Mouse (Mus musculus): Measurements from ENCODE around the gene Nup85. TPM values are rescaled to one million over a fixed set of nuclear protein-coding genes. Genes with fewer than 3 reads are reported as not detected.

Nup85 gene
- total and polyA plus RNA-seq, 3 experiments: 362 to 370 TPM; not detected in 1

- peaks cover 0 to 11% of the 10 kb centered on the region in 2 experiments; a peak in 3 of 4 replicates for H3K36me3 ChIP-seq (ENCODE audit: control insufficient read depth in 1 of 2, insufficient read depth in 2 of 2, low read length in 2 of 2)
- H3K9ac ChIP-seq (ENCODE audit: control insufficient read depth, low read depth, low read length, poor library complexity, severe bottlenecking): no peak overlapping the region
- TF ChIP-seq MYC (IDR thresholded peaks at IDR 0.05; ENCODE audit: low read depth, low read length) (no peak), RAD21 (IDR thresholded peaks at IDR 0.05; ENCODE audit: low read depth, low read length) (no peak), CTCF (IDR thresholded peaks at IDR 0.05 in 2 of 3, conservative IDR thresholded peaks at IDR 0.05 in 1 of 3; ENCODE audit: control insufficient read depth in 1 of 3, insufficient read depth in 1 of 3, low read depth in 2 of 3, low read length in 3 of 3, poor library complexity in 1 of 3, severe bottlenecking in 1 of 3) (no peak), EP300 (IDR thresholded peaks at IDR 0.05; ENCODE audit: low read depth in 1 of 2, low read length in 2 of 2) (no peak), ZMIZ1 (IDR thresholded peaks at IDR 0.05; ENCODE audit: low read depth, low read length) (no peak), GABPA (IDR thresholded peaks at IDR 0.05; ENCODE audit: low read depth, low read length) (no peak), GATA1 (IDR thresholded peaks at IDR 0.05; ENCODE audit: low read depth, low read length) (no peak), ZNF384 (IDR thresholded peaks at IDR 0.05; ENCODE audit: low read depth, low read length) (no peak), USF2 (IDR thresholded peaks at IDR 0.05; ENCODE audit: borderline replicate concordance in 1 of 2, insufficient read depth in 1 of 2, low read depth in 1 of 2, low read length in 2 of 2) (no peak), ZKSCAN1 (IDR thresholded peaks at IDR 0.05; ENCODE audit: low read depth, low read length) (no peak), MAX (IDR thresholded peaks at IDR 0.05; ENCODE audit: low read length) (no peak), CHD2 (IDR thresholded peaks at IDR 0.05; ENCODE audit: low read length) (no peak), NELFE (IDR thresholded peaks at IDR 0.05; ENCODE audit: low read depth, low read length) (no peak), MEF2A (IDR thresholded peaks at IDR 0.05; ENCODE audit: extremely low read depth, insufficient replicate concordance, low read depth, low read length, poor library complexity, severe bottlenecking) (no peak), MAFK (IDR thresholded peaks at IDR 0.05; ENCODE audit: borderline replicate concordance, low read depth, low read length) (no peak)
- H3K4me1 ChIP-seq (ENCODE audit: control insufficient read depth in 1 of 2, insufficient read depth in 2 of 2, low read length in 2 of 2): peaks cover 3 to 13% of the 10 kb centered on the region in 2 experiments; a peak in 3 of 4 replicates
- H3K4me3 ChIP-seq (ENCODE audit: control insufficient read depth in 1 of 2, insufficient read depth in 1 of 2, low read depth in 2 of 2, low read length in 2 of 2): no peak overlapping the region
- H3K27me3 ChIP-seq (ENCODE audit: control insufficient read depth in 1 of 2, insufficient read depth in 2 of 2, low read length in 2 of 2): no peaks in the 10 kb centered on the region
- H3K9me3 ChIP-seq (replicated peaks; ENCODE audit: insufficient read depth, low read length): no peaks in the 10 kb centered on the region
- H3K79me2 ChIP-seq (ENCODE audit: control insufficient read depth, insufficient read depth, low read length, poor library complexity): peaks cover 5% of the 10 kb centered on the region; the same call in 1 of the 2 replicates
- no peak overlapping the region for H3K27ac ChIP-seq (ENCODE audit: control insufficient read depth, low read depth, low read length)
- no peak for DNase-seq (ENCODE audit: low read depth, low spot score)
Measured at GRCm38 (mm10) chr11:115614346-115615107, 50.3 kb downstream of the Nup85 start.

- Histone ChIP-seq H3K36me3 (ENCODE audit: control insufficient read depth in 1 of 2, insufficient read depth in 2 of 2, low read length in 2 of 2) (peaks cover 0 to 7% of the 10 kb centered on the region in 2 experiments; a peak in 3 of 4 replicates), H3K9me3 (replicated peaks; ENCODE audit: insufficient read depth, low read length) (no peaks in the 10 kb centered on the region), H3K4me3 (ENCODE audit: control insufficient read depth in 1 of 2, insufficient read depth in 1 of 2, low read depth in 2 of 2, low read length in 2 of 2) (no peak overlapping the region), H3K27ac (ENCODE audit: control insufficient read depth, low read depth, low read length) (no peak overlapping the region), H3K9ac (ENCODE audit: control insufficient read depth, low read depth, low read length, poor library complexity, severe bottlenecking) (no peak overlapping the region), H3K79me2 (ENCODE audit: control insufficient read depth, insufficient read depth, low read length, poor library complexity) (peaks cover 5% of the 10 kb centered on the region; the same call in 1 of the 2 replicates), H3K27me3 (ENCODE audit: control insufficient read depth in 1 of 2, insufficient read depth in 2 of 2, low read length in 2 of 2) (no peaks in the 10 kb centered on the region), H3K4me1 (ENCODE audit: control insufficient read depth in 1 of 2, insufficient read depth in 2 of 2, low read length in 2 of 2) (peaks cover 3 to 13% of the 10 kb centered on the region in 2 experiments; a peak in 3 of 4 replicates)
- no peak for DNase-seq (ENCODE audit: low read depth, low spot score)
- no peak for TF ChIP-seq E2F4 (IDR thresholded peaks at IDR 0.05; ENCODE audit: borderline replicate concordance, low read depth, low read length)
- TF ChIP-seq ZNF384 (IDR thresholded peaks at IDR 0.05; ENCODE audit: low read depth, low read length): no peak
- no peak for TF ChIP-seq MAZ (IDR thresholded peaks at IDR 0.05; ENCODE audit: low read depth, low read length)
- no peak for TF ChIP-seq TAL1 (IDR thresholded peaks at IDR 0.05; ENCODE audit: low read length)
- TF ChIP-seq SMC3 (IDR thresholded peaks at IDR 0.05; ENCODE audit: low read depth, low read length): no peak
- no peak for TF ChIP-seq CHD1 (IDR thresholded peaks at IDR 0.05; ENCODE audit: low read depth, low read length)
- no peak for TF ChIP-seq CTCF (IDR thresholded peaks at IDR 0.05 in 2 of 3, conservative IDR thresholded peaks at IDR 0.05 in 1 of 3; ENCODE audit: control insufficient read depth in 1 of 3, insufficient read depth in 1 of 3, low read depth in 2 of 3, low read length in 3 of 3, poor library complexity in 1 of 3, severe bottlenecking in 1 of 3)
- TF ChIP-seq MYC (IDR thresholded peaks at IDR 0.05; ENCODE audit: low read depth, low read length): no peak
- no peak for TF ChIP-seq RCOR1 (IDR thresholded peaks at IDR 0.05; ENCODE audit: low read depth, low read length)
- TF ChIP-seq TBP (IDR thresholded peaks at IDR 0.05; ENCODE audit: low read depth, low read length): no peak
- no peak for TF ChIP-seq ZC3H11A (IDR thresholded peaks at IDR 0.05; ENCODE audit: low read depth, low read length)
- no peak for TF ChIP-seq POLR2AphosphoS5 (IDR thresholded peaks at IDR 0.05; ENCODE audit: borderline replicate concordance, low read depth, low read length)
- TF ChIP-seq BHLHE40 (IDR thresholded peaks at IDR 0.05; ENCODE audit: borderline replicate concordance, low read depth, low read length): no peak
- no peak for TF ChIP-seq CHD2 (IDR thresholded peaks at IDR 0.05; ENCODE audit: low read length)
- TF ChIP-seq HCFC1 (IDR thresholded peaks at IDR 0.05; ENCODE audit: low read depth, low read length): no peak
- TF ChIP-seq ETS1 (IDR thresholded peaks at IDR 0.05; ENCODE audit: low read depth, low read length): no peak
- TF ChIP-seq JUND (IDR thresholded peaks at IDR 0.05; ENCODE audit: low read depth, low read length): no peak
Measured at GRCm38 (mm10) chr11:115615108-115615825, 51.0 kb downstream of the Nup85 start.
